Mouse (Mus musculus) megakaryocyte, embryonic 14.5 days (primary cell): ENCODE data around the gene Klk1b4.

Experiments used
- FLI1 ChIP-seq: IDR thresholded peaks from 2 replicates; pipeline ENCODE4 v1.6.1; 2012; ENCODE audit warnings: low read length, inconsistent platforms, mixed read lengths
- GATA1 ChIP-seq: IDR thresholded peaks from 3 replicates; pipeline ENCODE4 v1.6.1; 2012; ENCODE audit warnings: mixed read lengths, low read length, inconsistent platforms, borderline replicate concordance

DNA sequence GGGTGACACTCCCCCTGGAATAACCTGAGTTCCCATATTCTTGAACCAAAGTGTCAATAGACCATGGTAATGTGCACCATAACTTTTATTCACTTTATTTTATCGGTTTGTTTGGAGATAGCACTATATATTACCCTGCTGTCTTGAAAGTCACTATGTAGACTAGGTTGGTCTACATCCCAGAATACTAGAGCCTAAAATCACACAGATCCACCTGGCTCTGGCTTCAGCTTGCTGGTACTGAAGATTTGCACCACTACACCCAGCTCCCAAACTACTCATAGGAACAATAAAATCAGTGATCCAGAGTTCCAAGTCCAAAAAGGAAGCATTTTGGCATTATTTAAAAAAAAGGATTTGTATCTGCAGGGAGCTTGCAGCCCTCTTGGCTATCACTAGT is 8.4 kb downstream of the Klk1b4 start, which contains the start of gene Klk1b5:
- TF ChIP-seq FLI1, result no peak
- no peak for TF ChIP-seq GATA1
